Mouse (Mus musculus) C2C12 (cell line): ENCODE results near the gene Ifitm1.

Experiments used
- CEBPB ChIP-seq: IDR thresholded peaks from one replicate; pipeline ENCODE4 v1.6.1; 2011; ENCODE audit warnings: low read depth, mild to moderate bottlenecking, control low read depth, moderate library complexity
- CTCF ChIP-seq: IDR thresholded peaks from one replicate; pipeline ENCODE4 v1.5.1; 2011; ENCODE audit not compliant: control insufficient read depth, insufficient read depth, insufficient read length
- MAX ChIP-seq: IDR thresholded peaks from one replicate; pipeline ENCODE4 v1.6.1; 2011; ENCODE audit warnings: mild to moderate bottlenecking, control low read depth
- MYOD1 ChIP-seq: IDR thresholded peaks from one replicate; pipeline ENCODE4 v1.6.1; 2011; ENCODE audit warnings: low read depth; ENCODE audit not compliant: control insufficient read depth, insufficient read length
- MYOG ChIP-seq: IDR thresholded peaks from one replicate; pipeline ENCODE4 v1.6.1; 2011; ENCODE audit not compliant: control insufficient read depth, insufficient read length; ENCODE audit errors: extremely low read depth
- USF1 ChIP-seq: IDR thresholded peaks from one replicate; pipeline ENCODE4 v1.6.1; 2011; ENCODE audit warnings: low read depth, mild to moderate bottlenecking, control low read depth, moderate library complexity

GRCm38 (mm10) chr7:140987182-140988138 lies 20.4 kb downstream of the Ifitm1 start:
- TF ChIP-seq MAX (no peak), CTCF (no peak), USF1 (no peak), CEBPB (no peak), MYOG (no peak), MYOD1 (no peak)
